Comparison of ENCODE assay signal across 8 mouse cellular contexts in the genomic region with DNA sequence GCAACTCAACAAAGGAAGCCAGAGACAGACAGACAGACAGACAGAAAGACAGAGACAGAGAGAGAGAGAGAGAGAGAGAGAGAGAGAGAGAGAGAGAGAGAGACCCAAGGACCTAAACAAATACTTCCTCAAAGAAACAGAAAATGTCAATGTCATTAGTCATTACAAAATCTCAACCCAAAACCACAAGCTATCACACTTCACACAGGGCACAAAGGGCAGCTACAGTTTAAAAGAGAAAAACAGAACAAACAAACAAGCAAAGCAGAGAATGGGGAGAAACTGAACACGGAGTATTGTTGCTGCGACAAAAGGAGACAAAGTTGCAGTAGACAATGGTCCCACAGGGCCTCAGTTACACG. TPM values are rescaled to one million over a fixed set of nuclear protein-coding genes. Genes with fewer than 3 reads are reported as not detected.
DNase-seq lines count a peak whose midpoint lies in the region; ATAC-seq and TF ChIP-seq lines count a peak whose summit lies in the region.

No protein-coding gene starts in this region.

- H3K79me3 ChIP-seq in C2C12 (ENCODE audit: low read depth): peaks cover 82% of the 10 kb centered on the region

- peak; percentile 53 for ATAC-seq in granulocyte monocyte progenitor cell, adult 5-6 weeks (replicated peaks; ENCODE audit: poor library complexity, severe bottlenecking)
- ATAC-seq in midbrain, embryonic 11.5 days (ENCODE audit: low FRiP score): no peak

- no peaks in the 10 kb centered on the region for H3K27me3 ChIP-seq in heart, adult 2 months (ENCODE audit: control insufficient read depth, insufficient read depth, low read length)
- H3K27me3 ChIP-seq in C2C12 (ENCODE audit: control insufficient read depth, insufficient read depth, insufficient read length): no peaks in the 10 kb centered on the region
- H3K27me3 ChIP-seq in midbrain, embryonic 11.5 days (ENCODE audit: control insufficient read depth, insufficient read depth, low read length): no peaks in the 10 kb centered on the region

- H3K9me3 ChIP-seq in midbrain, embryonic 11.5 days (ENCODE audit: control insufficient read depth, low read length): no peaks in the 10 kb centered on the region

- no peak overlapping the region for H3K4me3 ChIP-seq in heart, adult 2 months
- H3K4me3 ChIP-seq in C2C12 (ENCODE audit: insufficient read depth, poor library complexity, severe bottlenecking): no peak overlapping the region
- H3K4me3 ChIP-seq in midbrain, embryonic 11.5 days (ENCODE audit: low read depth, low read length): no peak overlapping the region

- DNase-seq in heart, adult 2 months: no peak
- no peak for DNase-seq in heart, adult 11 months
- DNase-seq in midbrain, embryonic 11.5 days (ENCODE audit: low spot score, missing footprints): no peak
- no peak for DNase-seq in ovary, postnatal 10 days (ENCODE audit: low spot score)
- DNase-seq in cerebellum, adult 18-20 months: no peak
- no peak for DNase-seq in right cerebral cortex, postnatal 14 days

- TF ChIP-seq EP300 in heart, adult 2 months (IDR thresholded peaks at IDR 0.05; ENCODE audit: insufficient read depth, low read depth, low read length): no peak

- TF ChIP-seq CTCF in heart, adult 2 months (IDR thresholded peaks at IDR 0.05): no peak
- no peak for TF ChIP-seq CTCF in C2C12 (IDR thresholded peaks at IDR 0.05; ENCODE audit: control insufficient read depth, insufficient read depth, insufficient read length)

- H3K79me2 ChIP-seq in heart, adult 2 months (replicated peaks; ENCODE audit: control insufficient read depth, insufficient read depth, low read length): no peaks in the 10 kb centered on the region
- H3K79me2 ChIP-seq in C2C12 (ENCODE audit: control insufficient read depth, insufficient read depth): peaks cover 97% of the 10 kb centered on the region

- H3K9ac ChIP-seq in heart, adult 2 months (ENCODE audit: low read depth, low read length): no peak overlapping the region
- H3K9ac ChIP-seq in midbrain, embryonic 11.5 days (ENCODE audit: low read length): peak overlapping the region; percentile 21

- no peak overlapping the region for H3ac ChIP-seq in C2C12 (ENCODE audit: control insufficient read depth, insufficient read length, low read depth)

- intact Hi-C loops in heart, adult 2 months (cut with DNase I): no loop called here

- no peak overlapping the region for H3K4me2 ChIP-seq in midbrain, embryonic 11.5 days

- peaks cover 2% of the 10 kb centered on the region; the same call in 1 of the 2 replicates for H3K36me3 ChIP-seq in heart, adult 2 months (ENCODE audit: control insufficient read depth, insufficient read depth, low read length)
- H3K36me3 ChIP-seq in C2C12 (ENCODE audit: control insufficient read depth, insufficient read depth): peaks cover 13% of the 10 kb centered on the region
- no peaks in the 10 kb centered on the region for H3K36me3 ChIP-seq in midbrain, embryonic 11.5 days (ENCODE audit: control insufficient read depth, insufficient read depth, low read length)

- H3K27ac ChIP-seq in heart, adult 2 months: peak overlapping the region; percentile 79
- H3K27ac ChIP-seq in midbrain, embryonic 11.5 days (ENCODE audit: low read depth, low read length): peak overlapping the region; percentile 7

- no peak for TF ChIP-seq POLR2A in heart, adult 2 months (IDR thresholded peaks at IDR 0.05; ENCODE audit: insufficient read depth, low read depth, low read length)

- WGBS in heart, adult 2 months: 37% methylated on average over 3 of the region's 3 CpGs
- 33% methylated on average over 3 of the region's 3 CpGs for WGBS in midbrain, embryonic 11.5 days

- peaks cover 40% of the 10 kb centered on the region for H3K4me1 ChIP-seq in heart, adult 2 months (ENCODE audit: control insufficient read depth, insufficient read depth, low read length)
- H3K4me1 ChIP-seq in midbrain, embryonic 11.5 days (ENCODE audit: control insufficient read depth, insufficient read depth, low read length): peaks cover 23% of the 10 kb centered on the region

TF ChIP-seq in C2C12, 6 proteins besides CTCF, POLR2A, EP300 and RAD21:
- TF ChIP-seq MYOD1 (IDR thresholded peaks at IDR 0.05; ENCODE audit: control insufficient read depth, insufficient read length, low read depth) (no peak), FOSL1 (IDR thresholded peaks at IDR 0.05; ENCODE audit: insufficient read depth, low read length, poor library complexity, severe bottlenecking) (peak; percentile 31)

RNA-seq across cellular contexts. Expression of gene Rasa3, which starts 28.3 kb away (rescaled TPM):
- total RNA-seq in heart, adult 2 months (2021): 10 to 100 TPM; 14.6 to 16.9 TPM
- 16.5 and 16.8 TPM in 2 replicates for polyA plus RNA-seq in heart, adult 2 months (2012; rRNA removed)
- polyA plus RNA-seq in C2C12 (2012; fragmentation: generic; extraction: Trizol): 67.0 TPM
- 52.5 and 55.5 TPM in 2 replicates for total RNA-seq in granulocyte monocyte progenitor cell, adult 5-6 weeks (2014; fragmentation: Nextera tagmentation)
- 53.3 and 54.4 TPM in 2 replicates for total RNA-seq in granulocyte monocyte progenitor cell, adult 5-6 weeks (2017)
- 19.8 and 20.7 TPM in 2 replicates for polyA plus RNA-seq in midbrain, embryonic 11.5 days (2014; fragmentation: Nextera tagmentation; extraction: Ambion mirVana)

RNA-seq across cellular contexts. Expression of gene Cfap97d2, which starts 56.6 kb away (rescaled TPM):
- total RNA-seq in heart, adult 2 months (2021): under 1 TPM in 1 of 2 experiments, not detected in 1; 0.52 TPM
- polyA plus RNA-seq in heart, adult 2 months (2012; rRNA removed): 0.49 TPM in 1 of 2 replicates, not detected in the other
- polyA plus RNA-seq in C2C12 (2012; fragmentation: generic; extraction: Trizol): not detected
- total RNA-seq in granulocyte monocyte progenitor cell, adult 5-6 weeks (2014; fragmentation: Nextera tagmentation): not detected in 2 replicates
- total RNA-seq in granulocyte monocyte progenitor cell, adult 5-6 weeks (2017): not detected in 2 replicates
- 0.90 and 1.5 TPM in 2 replicates for polyA plus RNA-seq in midbrain, embryonic 11.5 days (2014; fragmentation: Nextera tagmentation; extraction: Ambion mirVana)
